Mouse (Mus musculus): ENCODE results near the gene Lsp1. TPM values are rescaled to one million over a fixed set of nuclear protein-coding genes. Genes with fewer than 3 reads are reported as not detected.

Lsp1 gene
- polyA plus RNA-seq, 1 experiment: 48.0 TPM

GRCm38 (mm10) chr7:142498575-142498974 is 38.0 kb downstream of the Lsp1 start, which contains the start of gene Tnnt3:
TSS of gene Tnnt3 (plus strand) at chr7:142498836.
- Histone ChIP-seq H3K27ac (ENCODE audit: insufficient read depth, low read depth, low read length) (no peak within 1 kb of the TSS), H3K27me3 (ENCODE audit: control insufficient read depth, insufficient read depth, low read length) (no peaks in the 10 kb centered on the region), H3K36me3 (ENCODE audit: control insufficient read depth, insufficient read depth, low read length) (no peaks in the 10 kb centered on the region), H3K4me1 (ENCODE audit: control insufficient read depth, insufficient read depth, insufficient read length, low read length) (no peaks in the 10 kb centered on the region), H3K4me3 (ENCODE audit: low read depth, low read length) (no peak within 1 kb of the TSS)
- no peak for TF ChIP-seq POLR2A (IDR thresholded peaks at IDR 0.05; ENCODE audit: low read depth, low read length)
- no peak for TF ChIP-seq CTCF (IDR thresholded peaks at IDR 0.05; ENCODE audit: extremely low read depth, insufficient read length, insufficient replicate concordance, low read depth, low read length)
- 100% methylated on average over 2 of the region's 2 CpGs for WGBS

- no peak overlapping the region for H3K4me3 ChIP-seq (ENCODE audit: low read depth, low read length)
- TF ChIP-seq POLR2A (IDR thresholded peaks at IDR 0.05; ENCODE audit: low read depth, low read length) (no peak), CTCF (IDR thresholded peaks at IDR 0.05; ENCODE audit: extremely low read depth, insufficient read length, insufficient replicate concordance, low read depth, low read length) (no peak)
- no peaks in the 10 kb centered on the region for H3K36me3 ChIP-seq (ENCODE audit: control insufficient read depth, insufficient read depth, low read length)
- H3K4me1 ChIP-seq (ENCODE audit: control insufficient read depth, insufficient read depth, insufficient read length, low read length): no peaks in the 10 kb centered on the region
- H3K27ac ChIP-seq (ENCODE audit: insufficient read depth, low read depth, low read length): no peak overlapping the region
- 39% methylated on average over 5 of the region's 5 CpGs for WGBS
- H3K27me3 ChIP-seq (ENCODE audit: control insufficient read depth, insufficient read depth, low read length): no peaks in the 10 kb centered on the region
Observed at GRCm38 (mm10) chr7:142499010-142499721, 38.6 kb downstream of the Lsp1 start.

GRCm38 (mm10) chr7:142500032-142500431 is 39.4 kb downstream of the Lsp1 start:
- Histone ChIP-seq H3K27ac (ENCODE audit: insufficient read depth, low read depth, low read length) (no peak overlapping the region), H3K36me3 (ENCODE audit: control insufficient read depth, insufficient read depth, low read length) (no peaks in the 10 kb centered on the region), H3K4me3 (ENCODE audit: low read depth, low read length) (no peak overlapping the region), H3K4me1 (ENCODE audit: control insufficient read depth, insufficient read depth, insufficient read length, low read length) (no peaks in the 10 kb centered on the region), H3K27me3 (ENCODE audit: control insufficient read depth, insufficient read depth, low read length) (no peaks in the 10 kb centered on the region)
- TF ChIP-seq CTCF (IDR thresholded peaks at IDR 0.05; ENCODE audit: extremely low read depth, insufficient read length, insufficient replicate concordance, low read depth, low read length) (no peak), POLR2A (IDR thresholded peaks at IDR 0.05; ENCODE audit: low read depth, low read length) (no peak)
- WGBS: 69% methylated on average over 1 of the region's 1 CpGs

- WGBS: 64% methylated on average over 4 of the region's 4 CpGs
- TF ChIP-seq CTCF (IDR thresholded peaks at IDR 0.05; ENCODE audit: extremely low read depth, insufficient read length, insufficient replicate concordance, low read depth, low read length) (no peak), POLR2A (IDR thresholded peaks at IDR 0.05; ENCODE audit: low read depth, low read length) (no peak)
Observed at GRCm38 (mm10) chr7:142503206-142503605, 42.6 kb downstream of the Lsp1 start.

GRCm38 (mm10) chr7:142505942-142506341 is 45.3 kb downstream of the Lsp1 start:
- H3K4me3 ChIP-seq (ENCODE audit: low read depth, low read length): no peak overlapping the region
- H3K36me3 ChIP-seq (ENCODE audit: control insufficient read depth, insufficient read depth, low read length): no peaks in the 10 kb centered on the region
- no peaks in the 10 kb centered on the region for H3K27me3 ChIP-seq (ENCODE audit: control insufficient read depth, insufficient read depth, low read length)
- H3K27ac ChIP-seq (ENCODE audit: insufficient read depth, low read depth, low read length): no peak overlapping the region
- TF ChIP-seq POLR2A (IDR thresholded peaks at IDR 0.05; ENCODE audit: low read depth, low read length) (no peak), CTCF (IDR thresholded peaks at IDR 0.05; ENCODE audit: extremely low read depth, insufficient read length, insufficient replicate concordance, low read depth, low read length) (no peak)
- WGBS: 52% methylated on average over 2 of the region's 2 CpGs
- H3K4me1 ChIP-seq (ENCODE audit: control insufficient read depth, insufficient read depth, insufficient read length, low read length): no peaks in the 10 kb centered on the region

More at GRCm38 (mm10) chr7:142503206-142503605, 42.6 kb downstream of the Lsp1 start:
- no peaks in the 10 kb centered on the region for H3K4me1 ChIP-seq (ENCODE audit: control insufficient read depth, insufficient read depth, insufficient read length, low read length)
- no peak overlapping the region for H3K4me3 ChIP-seq (ENCODE audit: low read depth, low read length)
- no peaks in the 10 kb centered on the region for H3K36me3 ChIP-seq (ENCODE audit: control insufficient read depth, insufficient read depth, low read length)
- H3K27ac ChIP-seq (ENCODE audit: insufficient read depth, low read depth, low read length): no peak overlapping the region
- H3K27me3 ChIP-seq (ENCODE audit: control insufficient read depth, insufficient read depth, low read length): no peaks in the 10 kb centered on the region

GRCm38 (mm10) chr7:142506501-142506900 is 45.9 kb downstream of the Lsp1 start:
- Histone ChIP-seq H3K27ac (ENCODE audit: insufficient read depth, low read depth, low read length) (no peak overlapping the region), H3K27me3 (ENCODE audit: control insufficient read depth, insufficient read depth, low read length) (no peaks in the 10 kb centered on the region), H3K4me1 (ENCODE audit: control insufficient read depth, insufficient read depth, insufficient read length, low read length) (no peaks in the 10 kb centered on the region), H3K4me3 (ENCODE audit: low read depth, low read length) (no peak overlapping the region), H3K36me3 (ENCODE audit: control insufficient read depth, insufficient read depth, low read length) (no peaks in the 10 kb centered on the region)
- WGBS: 34% methylated on average over 4 of the region's 4 CpGs
- TF ChIP-seq CTCF (IDR thresholded peaks at IDR 0.05; ENCODE audit: extremely low read depth, insufficient read length, insufficient replicate concordance, low read depth, low read length) (no peak), POLR2A (IDR thresholded peaks at IDR 0.05; ENCODE audit: low read depth, low read length) (no peak)

GRCm38 (mm10) chr7:142507453-142507852 is 46.8 kb downstream of the Lsp1 start:
- no peak overlapping the region for H3K4me3 ChIP-seq (ENCODE audit: low read depth, low read length)
- H3K36me3 ChIP-seq (ENCODE audit: control insufficient read depth, insufficient read depth, low read length): no peaks in the 10 kb centered on the region
- H3K4me1 ChIP-seq (ENCODE audit: control insufficient read depth, insufficient read depth, insufficient read length, low read length): no peaks in the 10 kb centered on the region
- TF ChIP-seq POLR2A (IDR thresholded peaks at IDR 0.05; ENCODE audit: low read depth, low read length): no peak
- TF ChIP-seq CTCF (IDR thresholded peaks at IDR 0.05; ENCODE audit: extremely low read depth, insufficient read length, insufficient replicate concordance, low read depth, low read length): no peak
- 94% methylated on average over 9 of the region's 9 CpGs for WGBS
- H3K27ac ChIP-seq (ENCODE audit: insufficient read depth, low read depth, low read length): no peak overlapping the region
- no peaks in the 10 kb centered on the region; the same call in 1 of the 2 replicates for H3K27me3 ChIP-seq (ENCODE audit: control insufficient read depth, insufficient read depth, low read length)

Data from small intestine, adult 2 months (tissue).